Mouse (Mus musculus): Measurements from ENCODE around the gene Gstp3. TPM values are rescaled to one million over a fixed set of nuclear protein-coding genes. Genes with fewer than 3 reads are reported as not detected.

Gstp3 gene
- polyA plus RNA-seq, 1 experiment from 2014 or later: 105 TPM

GRCm38 (mm10) chr19:4094348-4094747, 35.0 kb upstream of the Gstp3 start:
- no peak for ATAC-seq (ENCODE audit: low read depth)
- Histone ChIP-seq H3K9ac (ENCODE audit: low read depth, low read length) (no peak overlapping the region), H3K4me2 (ENCODE audit: low read depth, low read length) (no peak overlapping the region), H3K27ac (ENCODE audit: low read length) (no peak overlapping the region), H3K36me3 (ENCODE audit: control insufficient read depth, insufficient read depth) (no peaks in the 10 kb centered on the region), H3K4me3 (ENCODE audit: low read depth, low read length) (no peak overlapping the region), H3K9me3 (replicated peaks; ENCODE audit: control insufficient read depth, low read length) (no peaks in the 10 kb centered on the region), H3K27me3 (ENCODE audit: control insufficient read depth, insufficient read depth, low read depth, low read length) (no peaks in the 10 kb centered on the region), H3K4me1 (ENCODE audit: control insufficient read depth, low read depth, low read length) (peaks cover 29% of the 10 kb centered on the region)
- 73% methylated on average over 3 of the region's 3 CpGs for WGBS (ENCODE audit: insufficient replicate concordance)

GRCm38 (mm10) chr19:4093772-4094171, 34.4 kb upstream of the Gstp3 start:
- Histone ChIP-seq H3K4me2 (ENCODE audit: low read depth, low read length) (no peak overlapping the region), H3K27ac (ENCODE audit: low read length) (no peak overlapping the region), H3K4me3 (ENCODE audit: low read depth, low read length) (no peak overlapping the region), H3K9ac (ENCODE audit: low read depth, low read length) (no peak overlapping the region), H3K36me3 (ENCODE audit: control insufficient read depth, insufficient read depth) (no peaks in the 10 kb centered on the region), H3K27me3 (ENCODE audit: control insufficient read depth, insufficient read depth, low read depth, low read length) (peaks cover 2% of the 10 kb centered on the region; the same call in 1 of the 2 replicates), H3K4me1 (ENCODE audit: control insufficient read depth, low read depth, low read length) (peaks cover 23% of the 10 kb centered on the region), H3K9me3 (replicated peaks; ENCODE audit: control insufficient read depth, low read length) (no peaks in the 10 kb centered on the region)
- ATAC-seq (ENCODE audit: low read depth): no peak
- WGBS (ENCODE audit: insufficient replicate concordance): 71% methylated on average over 7 of the region's 7 CpGs

GRCm38 (mm10) chr19:4092750-4093149, 33.4 kb upstream of the Gstp3 start:
- H3K9me3 ChIP-seq (replicated peaks; ENCODE audit: control insufficient read depth, low read length): no peaks in the 10 kb centered on the region
- no peak overlapping the region for H3K27ac ChIP-seq (ENCODE audit: low read length)
- no peak overlapping the region for H3K4me3 ChIP-seq (ENCODE audit: low read depth, low read length)
- no peak overlapping the region for H3K4me2 ChIP-seq (ENCODE audit: low read depth, low read length)
- no peaks in the 10 kb centered on the region for H3K36me3 ChIP-seq (ENCODE audit: control insufficient read depth, insufficient read depth)
- H3K4me1 ChIP-seq (ENCODE audit: control insufficient read depth, low read depth, low read length): peaks cover 13% of the 10 kb centered on the region
- H3K27me3 ChIP-seq (ENCODE audit: control insufficient read depth, insufficient read depth, low read depth, low read length): peaks cover 2% of the 10 kb centered on the region; the same call in 1 of the 2 replicates
- H3K9ac ChIP-seq (ENCODE audit: low read depth, low read length): no peak overlapping the region
- 35% methylated on average over 3 of the region's 3 CpGs for WGBS (ENCODE audit: insufficient replicate concordance)
- ATAC-seq (ENCODE audit: low read depth): no peak

GRCm38 (mm10) chr19:4091383-4091782, 32.0 kb upstream of the Gstp3 start:
- Histone ChIP-seq H3K4me2 (ENCODE audit: low read depth, low read length) (no peak overlapping the region), H3K4me1 (ENCODE audit: control insufficient read depth, low read depth, low read length) (peaks cover 7% of the 10 kb centered on the region), H3K9me3 (replicated peaks; ENCODE audit: control insufficient read depth, low read length) (no peaks in the 10 kb centered on the region), H3K27ac (ENCODE audit: low read length) (no peak overlapping the region), H3K9ac (ENCODE audit: low read depth, low read length) (no peak overlapping the region), H3K27me3 (ENCODE audit: control insufficient read depth, insufficient read depth, low read depth, low read length) (peaks cover 3% of the 10 kb centered on the region; the same call in 1 of the 2 replicates), H3K4me3 (ENCODE audit: low read depth, low read length) (no peak overlapping the region), H3K36me3 (ENCODE audit: control insufficient read depth, insufficient read depth) (no peaks in the 10 kb centered on the region)
- WGBS (ENCODE audit: insufficient replicate concordance): 21% methylated on average over 2 of the region's 2 CpGs
- no peak for ATAC-seq (ENCODE audit: low read depth)

- Histone ChIP-seq H3K27ac (ENCODE audit: low read length) (no peak overlapping the region), H3K4me3 (ENCODE audit: low read depth, low read length) (no peak overlapping the region), H3K4me2 (ENCODE audit: low read depth, low read length) (no peak overlapping the region), H3K36me3 (ENCODE audit: control insufficient read depth, insufficient read depth) (no peaks in the 10 kb centered on the region), H3K9me3 (replicated peaks; ENCODE audit: control insufficient read depth, low read length) (no peaks in the 10 kb centered on the region), H3K9ac (ENCODE audit: low read depth, low read length) (no peak overlapping the region), H3K4me1 (ENCODE audit: control insufficient read depth, low read depth, low read length) (no peaks in the 10 kb centered on the region), H3K27me3 (ENCODE audit: control insufficient read depth, insufficient read depth, low read depth, low read length) (peaks cover 5% of the 10 kb centered on the region; the same call in 1 of the 2 replicates)
- ATAC-seq (ENCODE audit: low read depth): no peak
- 57% methylated on average over 3 of the region's 3 CpGs for WGBS (ENCODE audit: insufficient replicate concordance)
These were observed 31.1 kb upstream of the Gstp3 start for GRCm38 (mm10) chr19:4090446-4090845.

- ATAC-seq (ENCODE audit: low read depth): no peak
- Histone ChIP-seq H3K9me3 (replicated peaks; ENCODE audit: control insufficient read depth, low read length) (no peaks in the 10 kb centered on the region), H3K27ac (ENCODE audit: low read length) (no peak overlapping the region), H3K27me3 (ENCODE audit: control insufficient read depth, insufficient read depth, low read depth, low read length) (peaks cover 5% of the 10 kb centered on the region; the same call in 1 of the 2 replicates), H3K36me3 (ENCODE audit: control insufficient read depth, insufficient read depth) (no peaks in the 10 kb centered on the region), H3K9ac (ENCODE audit: low read depth, low read length) (no peak overlapping the region), H3K4me1 (ENCODE audit: control insufficient read depth, low read depth, low read length) (no peaks in the 10 kb centered on the region), H3K4me3 (ENCODE audit: low read depth, low read length) (no peak overlapping the region), H3K4me2 (ENCODE audit: low read depth, low read length) (no peak overlapping the region)
- 69% methylated on average over 6 of the region's 6 CpGs for WGBS (ENCODE audit: insufficient replicate concordance)
These were observed 29.8 kb upstream of the Gstp3 start for GRCm38 (mm10) chr19:4089128-4089527.

GRCm38 (mm10) chr19:4088146-4088545, 28.8 kb upstream of the Gstp3 start:
- 28% methylated on average over 5 of the region's 5 CpGs for WGBS (ENCODE audit: insufficient replicate concordance)
- Histone ChIP-seq H3K9ac (ENCODE audit: low read depth, low read length) (no peak overlapping the region), H3K27ac (ENCODE audit: low read length) (no peak overlapping the region), H3K4me1 (ENCODE audit: control insufficient read depth, low read depth, low read length) (no peaks in the 10 kb centered on the region; the same call in 1 of the 2 replicates), H3K9me3 (replicated peaks; ENCODE audit: control insufficient read depth, low read length) (no peaks in the 10 kb centered on the region), H3K27me3 (ENCODE audit: control insufficient read depth, insufficient read depth, low read depth, low read length) (peaks cover 5% of the 10 kb centered on the region; the same call in 1 of the 2 replicates), H3K36me3 (ENCODE audit: control insufficient read depth, insufficient read depth) (no peaks in the 10 kb centered on the region), H3K4me2 (ENCODE audit: low read depth, low read length) (no peak overlapping the region), H3K4me3 (ENCODE audit: low read depth, low read length) (no peak overlapping the region)
- ATAC-seq (ENCODE audit: low read depth): no peak

- H3K4me1 ChIP-seq (ENCODE audit: control insufficient read depth, low read depth, low read length): no peaks in the 10 kb centered on the region; the same call in 1 of the 2 replicates
- H3K4me2 ChIP-seq (ENCODE audit: low read depth, low read length): no peak overlapping the region
- H3K27me3 ChIP-seq (ENCODE audit: control insufficient read depth, insufficient read depth, low read depth, low read length): peaks cover 5% of the 10 kb centered on the region; the same call in 1 of the 2 replicates
- ATAC-seq (ENCODE audit: low read depth): no peak
- WGBS (ENCODE audit: insufficient replicate concordance): 67% methylated on average over 5 of the region's 5 CpGs
- H3K9ac ChIP-seq (ENCODE audit: low read depth, low read length): no peak overlapping the region
- H3K27ac ChIP-seq (ENCODE audit: low read length): no peak overlapping the region
- no peak overlapping the region for H3K4me3 ChIP-seq (ENCODE audit: low read depth, low read length)
- H3K36me3 ChIP-seq (ENCODE audit: control insufficient read depth, insufficient read depth): no peaks in the 10 kb centered on the region
- no peaks in the 10 kb centered on the region for H3K9me3 ChIP-seq (replicated peaks; ENCODE audit: control insufficient read depth, low read length)
These were observed 27.7 kb upstream of the Gstp3 start for GRCm38 (mm10) chr19:4087090-4087489.

- H3K4me1 ChIP-seq (ENCODE audit: control insufficient read depth, low read depth, low read length): peaks cover 3% of the 10 kb centered on the region
- WGBS (ENCODE audit: insufficient replicate concordance): 74% methylated on average over 15 of the region's 15 CpGs
- no peak for ATAC-seq (ENCODE audit: low read depth)
These were observed 26.8 kb upstream of the Gstp3 start for GRCm38 (mm10) chr19:4086156-4086555.

More at GRCm38 (mm10) chr19:4086156-4086555, 26.8 kb upstream of the Gstp3 start:
- Histone ChIP-seq H3K36me3 (ENCODE audit: control insufficient read depth, insufficient read depth) (no peaks in the 10 kb centered on the region), H3K27ac (ENCODE audit: low read length) (no peak overlapping the region), H3K4me2 (ENCODE audit: low read depth, low read length) (no peak overlapping the region), H3K4me3 (ENCODE audit: low read depth, low read length) (no peak overlapping the region), H3K9ac (ENCODE audit: low read depth, low read length) (no peak overlapping the region), H3K9me3 (replicated peaks; ENCODE audit: control insufficient read depth, low read length) (no peaks in the 10 kb centered on the region), H3K27me3 (ENCODE audit: control insufficient read depth, insufficient read depth, low read depth, low read length) (peaks cover 5% of the 10 kb centered on the region; the same call in 1 of the 2 replicates)
